Mouse (Mus musculus): ENCODE results near the gene Yif1b. TPM values are rescaled to one million over a fixed set of nuclear protein-coding genes. Genes with fewer than 3 reads are reported as not detected.
A peak's percentile ranks its signal among the peaks of the same experiment; 100 is the strongest.

Yif1b gene
- polyA plus RNA-seq, 1 experiment from 2014 or later = 110 TPM

- ATAC-seq (ENCODE audit: low read depth) (no peak), DNase-seq (ENCODE audit: low spot score) (no peak)
- H3K4me1 ChIP-seq (ENCODE audit: control insufficient read depth, insufficient read depth, low read length) = peaks cover 13% of the 10 kb centered on the region; the same call in 1 of the 2 replicates
- no peak overlapping the region for H3K9ac ChIP-seq (ENCODE audit: low read depth, low read length)
- no peaks in the 10 kb centered on the region for H3K9me3 ChIP-seq (ENCODE audit: control insufficient read depth, low read length)
- no peak overlapping the region for H3K27ac ChIP-seq (replicated peaks; ENCODE audit: low read depth, low read length)
- H3K36me3 ChIP-seq (ENCODE audit: control insufficient read depth, insufficient read depth, low read length) = no peaks in the 10 kb centered on the region
- peaks cover 26% of the 10 kb centered on the region for H3K27me3 ChIP-seq (replicated peaks; ENCODE audit: control insufficient read depth, insufficient read depth, low read length)
- peak overlapping the region; percentile 92 for H3K4me2 ChIP-seq (ENCODE audit: low read depth, low read length)
- WGBS = 75% methylated on average over 8 of the region's 8 CpGs
- no peak overlapping the region for H3K4me3 ChIP-seq (ENCODE audit: low read depth, low read length)
These were observed 41.8 kb downstream of the Yif1b start for GRCm38 (mm10) chr7:29279924-29280323.

DNA sequence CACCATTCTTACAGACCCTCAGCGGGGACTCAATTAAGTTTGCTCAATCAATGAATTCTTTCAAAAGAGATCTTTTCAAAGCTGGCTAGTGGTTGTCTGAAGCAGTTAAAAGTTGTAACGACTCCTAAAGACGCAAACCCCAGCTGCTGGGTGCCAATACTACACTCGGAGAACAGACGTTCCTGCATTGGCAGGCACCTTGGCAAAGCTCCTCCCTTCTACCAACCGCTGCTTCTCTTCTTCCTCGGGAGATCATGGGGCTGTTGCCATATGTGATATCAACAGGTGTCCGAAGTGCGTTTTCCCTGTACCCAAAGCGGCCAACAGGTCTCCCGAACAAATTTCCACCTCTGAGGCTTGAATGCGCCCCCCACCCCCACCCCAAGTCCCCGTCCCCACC is 42.7 kb downstream of the Yif1b start:
- Histone ChIP-seq H3K9ac (ENCODE audit: low read depth, low read length) (peak overlapping the region; percentile 63), H3K36me3 (ENCODE audit: control insufficient read depth, insufficient read depth, low read length) (no peaks in the 10 kb centered on the region), H3K27me3 (replicated peaks; ENCODE audit: control insufficient read depth, insufficient read depth, low read length) (peaks cover 26% of the 10 kb centered on the region), H3K4me3 (ENCODE audit: low read depth, low read length) (peak overlapping the region; percentile 61), H3K27ac (replicated peaks; ENCODE audit: low read depth, low read length) (no peak overlapping the region), H3K4me1 (ENCODE audit: control insufficient read depth, insufficient read depth, low read length) (peaks cover 13% of the 10 kb centered on the region; the same call in 1 of the 2 replicates), H3K4me2 (ENCODE audit: low read depth, low read length) (peak overlapping the region; percentile 92), H3K9me3 (ENCODE audit: control insufficient read depth, low read length) (no peaks in the 10 kb centered on the region)
- DNase-seq (ENCODE audit: low spot score) = no peak
- ATAC-seq (ENCODE audit: low read depth) = no peak
- WGBS = 17% methylated on average over 9 of the region's 13 CpGs

DNA sequence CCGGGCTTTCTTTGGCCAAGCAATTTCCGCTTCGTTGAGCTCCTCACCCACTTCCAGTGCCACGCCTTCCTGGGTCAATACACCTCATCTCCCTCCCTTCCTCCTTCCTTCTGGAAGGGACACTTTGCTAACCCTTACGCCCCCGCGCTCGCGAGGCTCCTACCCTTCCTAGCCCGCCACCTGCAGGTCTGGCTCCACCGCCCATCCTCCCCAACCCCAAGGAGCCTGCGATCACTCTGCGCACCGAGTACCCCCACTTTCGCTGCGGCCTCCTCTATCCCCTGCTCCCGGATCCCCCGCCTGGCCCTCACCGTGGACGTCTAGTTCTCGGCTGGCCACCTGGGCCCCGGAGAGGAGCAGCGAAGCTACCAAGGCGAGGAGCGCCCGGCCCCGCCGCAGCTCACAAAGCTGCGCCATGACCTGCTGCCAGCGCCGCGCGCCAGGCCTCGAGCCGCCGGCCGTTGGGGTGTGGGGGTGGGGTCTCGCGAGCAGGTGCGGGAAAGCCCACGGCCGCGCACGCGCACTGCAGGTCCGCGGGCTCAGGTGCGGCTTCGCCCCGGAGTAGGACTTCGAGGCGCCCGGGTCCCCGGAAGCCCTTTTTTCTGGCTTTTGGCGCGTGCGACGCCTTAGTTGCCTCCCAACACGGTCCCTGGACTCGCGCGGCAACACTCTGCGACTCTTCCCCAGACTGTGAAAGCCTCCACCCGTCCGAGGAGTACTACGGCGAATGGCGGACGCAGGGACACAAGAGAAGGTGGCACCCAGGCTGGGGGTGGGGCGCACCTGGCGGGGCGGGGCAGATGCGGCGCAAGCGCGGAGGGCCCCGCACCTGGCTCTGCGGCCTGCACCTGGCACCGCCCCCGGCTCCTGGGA is 43.3 kb downstream of the Yif1b start, which contains the start of gene Spint2:
TSS of gene Spint2 (minus strand) at position 712 of the 873 bp plus-strand sequence.
- peak within 1 kb of the TSS; percentile 63 for H3K9ac ChIP-seq (ENCODE audit: low read depth, low read length)
- H3K9me3 ChIP-seq (ENCODE audit: control insufficient read depth, low read length) = no peaks in the 10 kb centered on the region
- H3K4me3 ChIP-seq (ENCODE audit: low read depth, low read length) = peak within 1 kb of the TSS; percentile 61
- peaks cover 13% of the 10 kb centered on the region; the same call in 1 of the 2 replicates for H3K4me1 ChIP-seq (ENCODE audit: control insufficient read depth, insufficient read depth, low read length)
- peak within 1 kb of the TSS; percentile 16 for H3K27ac ChIP-seq (replicated peaks; ENCODE audit: low read depth, low read length)
- ATAC-seq (ENCODE audit: low read depth) = peak; percentile 90
- peak; percentile 71 for DNase-seq (ENCODE audit: low spot score)
- H3K36me3 ChIP-seq (ENCODE audit: control insufficient read depth, insufficient read depth, low read length) = no peaks in the 10 kb centered on the region
- H3K4me2 ChIP-seq (ENCODE audit: low read depth, low read length) = peak within 1 kb of the TSS; percentile 92
- WGBS = under 1% methylated on average over 50 of the region's 80 CpGs
- peaks cover 26% of the 10 kb centered on the region for H3K27me3 ChIP-seq (replicated peaks; ENCODE audit: control insufficient read depth, insufficient read depth, low read length)

DNA sequence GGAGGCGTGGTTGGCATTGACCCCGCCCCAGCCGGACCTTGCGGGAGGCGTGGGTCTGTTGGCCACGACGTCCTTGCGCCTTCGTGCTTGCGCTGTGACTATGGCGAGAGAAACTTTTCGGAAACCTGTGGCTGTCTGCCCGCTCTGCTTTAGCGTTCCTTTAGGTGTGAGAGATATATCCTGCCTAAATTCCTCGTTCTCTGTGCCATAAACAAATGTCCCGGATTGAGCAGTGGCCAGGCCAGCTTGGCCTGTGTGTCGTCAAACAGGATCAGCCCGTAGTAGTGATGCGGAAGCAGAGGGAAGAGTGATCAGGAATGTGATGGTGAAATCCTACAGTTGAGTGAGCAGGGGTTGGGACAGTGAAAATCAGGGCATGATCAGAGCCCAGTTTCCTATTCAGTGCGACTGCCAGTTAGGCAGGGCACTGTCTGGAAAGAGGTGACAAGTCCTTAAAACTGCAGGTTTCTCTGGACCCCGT is 44.0 kb downstream of the Yif1b start:
- peaks cover 26% of the 10 kb centered on the region for H3K27me3 ChIP-seq (replicated peaks; ENCODE audit: control insufficient read depth, insufficient read depth, low read length)
- H3K4me3 ChIP-seq (ENCODE audit: low read depth, low read length) = peak overlapping the region; percentile 61
- no peak overlapping the region for H3K27ac ChIP-seq (replicated peaks; ENCODE audit: low read depth, low read length)
- peak overlapping the region; percentile 63 for H3K9ac ChIP-seq (ENCODE audit: low read depth, low read length)
- ATAC-seq (ENCODE audit: low read depth) = peak; percentile 35; the same call in 1 of the 2 replicates
- H3K4me2 ChIP-seq (ENCODE audit: low read depth, low read length) = peak overlapping the region; percentile 92
- WGBS = 11% methylated on average over 14 of the region's 21 CpGs
- no peaks in the 10 kb centered on the region for H3K36me3 ChIP-seq (ENCODE audit: control insufficient read depth, insufficient read depth, low read length)
- no peaks in the 10 kb centered on the region for H3K9me3 ChIP-seq (ENCODE audit: control insufficient read depth, low read length)
- peaks cover 6% of the 10 kb centered on the region; the same call in 1 of the 2 replicates for H3K4me1 ChIP-seq (ENCODE audit: control insufficient read depth, insufficient read depth, low read length)
- no peak for DNase-seq (ENCODE audit: low spot score)

DNA sequence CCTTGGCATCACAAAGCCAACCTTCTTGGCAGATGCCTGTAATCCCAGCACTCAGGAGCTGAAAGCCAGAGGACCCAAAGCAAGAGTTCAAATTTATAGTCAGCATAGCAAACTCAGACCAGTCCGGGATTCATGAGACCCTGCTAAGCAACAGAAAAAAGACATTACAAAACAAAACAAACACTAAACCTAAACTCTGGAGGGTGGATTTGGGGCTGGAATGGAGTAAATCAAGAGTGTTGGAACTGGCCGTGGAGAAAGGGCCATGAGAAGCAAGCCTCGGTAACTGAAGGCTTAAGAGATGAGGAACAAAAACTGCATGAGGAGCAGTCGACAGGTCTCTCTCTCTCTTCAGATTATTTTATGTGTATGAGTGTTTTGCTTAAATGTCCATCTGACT is 45.7 kb downstream of the Yif1b start:
- 80% methylated on average over 4 of the region's 4 CpGs for WGBS
- H3K4me2 ChIP-seq (ENCODE audit: low read depth, low read length) = no peak overlapping the region
- DNase-seq (ENCODE audit: low spot score) (no peak), ATAC-seq (ENCODE audit: low read depth) (no peak)
- no peak overlapping the region for H3K9ac ChIP-seq (ENCODE audit: low read depth, low read length)
- no peaks in the 10 kb centered on the region for H3K36me3 ChIP-seq (ENCODE audit: control insufficient read depth, insufficient read depth, low read length)
- peaks cover 6% of the 10 kb centered on the region; the same call in 1 of the 2 replicates for H3K4me1 ChIP-seq (ENCODE audit: control insufficient read depth, insufficient read depth, low read length)
- H3K27me3 ChIP-seq (replicated peaks; ENCODE audit: control insufficient read depth, insufficient read depth, low read length) = peaks cover 26% of the 10 kb centered on the region
- no peak overlapping the region for H3K27ac ChIP-seq (replicated peaks; ENCODE audit: low read depth, low read length)
- H3K9me3 ChIP-seq (ENCODE audit: control insufficient read depth, low read length) = no peaks in the 10 kb centered on the region
- H3K4me3 ChIP-seq (ENCODE audit: low read depth, low read length) = no peak overlapping the region

DNA sequence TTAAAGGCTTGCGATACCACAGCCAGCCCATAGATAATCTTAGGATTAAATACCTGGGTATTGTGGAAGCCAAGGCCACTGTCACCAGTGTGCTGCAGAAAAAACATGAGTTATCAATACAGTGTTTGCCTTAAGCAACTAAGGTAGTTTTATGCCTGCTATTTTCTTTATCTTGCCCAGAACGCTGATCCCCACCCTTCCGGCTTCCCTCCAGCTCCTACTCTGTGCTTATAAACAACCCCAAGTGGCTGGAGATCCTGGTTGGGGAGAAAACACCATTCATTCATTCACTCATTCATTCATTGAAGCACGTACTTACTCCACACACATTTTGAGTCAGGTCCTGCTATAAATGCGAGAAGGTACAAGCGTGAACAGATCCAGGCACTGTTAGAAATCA is 46.4 kb downstream of the Yif1b start:
- Histone ChIP-seq H3K4me3 (ENCODE audit: low read depth, low read length) (no peak overlapping the region), H3K9me3 (ENCODE audit: control insufficient read depth, low read length) (no peaks in the 10 kb centered on the region), H3K4me2 (ENCODE audit: low read depth, low read length) (no peak overlapping the region), H3K27me3 (replicated peaks; ENCODE audit: control insufficient read depth, insufficient read depth, low read length) (peaks cover 26% of the 10 kb centered on the region), H3K9ac (ENCODE audit: low read depth, low read length) (no peak overlapping the region), H3K4me1 (ENCODE audit: control insufficient read depth, insufficient read depth, low read length) (peaks cover 6% of the 10 kb centered on the region; the same call in 1 of the 2 replicates), H3K36me3 (ENCODE audit: control insufficient read depth, insufficient read depth, low read length) (no peaks in the 10 kb centered on the region), H3K27ac (replicated peaks; ENCODE audit: low read depth, low read length) (no peak overlapping the region)
- WGBS = 91% methylated on average over 6 of the region's 6 CpGs
- DNase-seq (ENCODE audit: low spot score) = no peak
- ATAC-seq (ENCODE audit: low read depth) = no peak

DNA sequence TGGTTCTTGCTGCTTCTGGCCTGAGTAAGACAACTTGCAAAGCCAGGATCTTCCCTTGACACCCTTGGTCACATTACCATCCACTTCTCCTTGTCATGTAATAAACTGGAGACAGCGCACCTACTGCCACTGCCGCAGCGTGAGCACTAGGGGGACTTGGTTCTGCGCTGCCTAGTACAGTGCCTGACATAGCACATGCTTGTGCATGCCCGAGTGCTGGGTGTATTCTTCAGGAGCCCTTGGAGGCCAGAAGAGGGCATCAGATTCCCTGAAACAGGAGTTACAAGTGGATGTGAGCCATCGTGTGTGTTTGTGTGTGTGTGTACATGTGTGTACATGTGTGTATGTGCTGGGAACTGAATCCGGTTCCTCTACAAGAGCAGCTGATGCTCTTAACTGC is 49.4 kb downstream of the Yif1b start:
- no peak for ATAC-seq (ENCODE audit: low read depth)
- Histone ChIP-seq H3K27me3 (replicated peaks; ENCODE audit: control insufficient read depth, insufficient read depth, low read length) (peaks cover 4% of the 10 kb centered on the region), H3K4me3 (ENCODE audit: low read depth, low read length) (no peak overlapping the region), H3K4me1 (ENCODE audit: control insufficient read depth, insufficient read depth, low read length) (peaks cover 9% of the 10 kb centered on the region; the same call in 1 of the 2 replicates), H3K27ac (replicated peaks; ENCODE audit: low read depth, low read length) (no peak overlapping the region), H3K9ac (ENCODE audit: low read depth, low read length) (no peak overlapping the region), H3K36me3 (ENCODE audit: control insufficient read depth, insufficient read depth, low read length) (no peaks in the 10 kb centered on the region), H3K9me3 (ENCODE audit: control insufficient read depth, low read length) (no peaks in the 10 kb centered on the region), H3K4me2 (ENCODE audit: low read depth, low read length) (no peak overlapping the region)
- WGBS = 85% methylated on average over 7 of the region's 7 CpGs
- DNase-seq (ENCODE audit: low spot score) = no peak

DNA sequence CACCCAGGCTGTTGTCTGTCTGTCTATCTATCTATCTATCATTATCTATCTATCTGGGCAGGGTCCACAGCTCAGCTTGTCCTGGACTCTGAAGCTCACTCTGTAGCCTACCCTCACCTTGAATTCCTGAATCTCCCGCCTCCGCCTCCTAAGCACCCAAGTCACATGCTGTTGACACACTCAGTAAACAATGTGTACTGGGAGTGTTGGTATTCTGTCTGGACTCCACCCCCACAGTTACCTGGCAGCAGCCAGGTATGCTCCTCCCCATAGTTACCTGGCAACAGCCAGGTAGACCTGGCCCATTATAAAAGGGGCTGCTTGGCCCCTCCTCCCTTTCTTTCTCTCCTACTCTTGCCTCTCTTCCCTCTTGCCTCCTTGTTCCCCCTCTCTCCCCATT is 50.0 kb downstream of the Yif1b start:
- H3K4me2 ChIP-seq (ENCODE audit: low read depth, low read length) = no peak overlapping the region
- no peak overlapping the region for H3K9ac ChIP-seq (ENCODE audit: low read depth, low read length)
- WGBS = 92% methylated on average over 2 of the region's 2 CpGs
- no peaks in the 10 kb centered on the region for H3K36me3 ChIP-seq (ENCODE audit: control insufficient read depth, insufficient read depth, low read length)
- H3K27me3 ChIP-seq (replicated peaks; ENCODE audit: control insufficient read depth, insufficient read depth, low read length) = no peaks in the 10 kb centered on the region
- H3K27ac ChIP-seq (replicated peaks; ENCODE audit: low read depth, low read length) = no peak overlapping the region
- no peaks in the 10 kb centered on the region for H3K9me3 ChIP-seq (ENCODE audit: control insufficient read depth, low read length)
- DNase-seq (ENCODE audit: low spot score) (no peak), ATAC-seq (ENCODE audit: low read depth) (peak; percentile 14; the same call in 1 of the 2 replicates)
- no peak overlapping the region for H3K4me3 ChIP-seq (ENCODE audit: low read depth, low read length)
- peaks cover 13% of the 10 kb centered on the region; the same call in 1 of the 2 replicates for H3K4me1 ChIP-seq (ENCODE audit: control insufficient read depth, insufficient read depth, low read length)

All from embryonic facial prominence, embryonic 14.5 days (tissue).